Mouse (Mus musculus) kidney, embryonic 16.5 days (tissue): Measurements from ENCODE around the gene Rbm4. TPM values are rescaled to one million over a fixed set of nuclear protein-coding genes. Genes with fewer than 3 reads are reported as not detected.
"Not testable (repeated sequence)": the region's sequence is repeated elsewhere in the genome, so short reads cannot be mapped to it uniquely, and the experiment has no call there.

Source experiments
- ATAC-seq: fragments of 200-750 bp; cut with Nextera tagmentation; 2 replicates; pipeline ENCODE4 v1.8.0; 2017; ENCODE audit warnings: moderate TSS enrichment; ENCODE audit not compliant: low FRiP score, low TSS enrichment
- H3K27ac ChIP-seq: fragments of 300-500 bp; sonication (generic); 2 replicates; pipeline ENCODE4 v1.5.1; 2014; ENCODE audit warnings: low read length
- H3K27me3 ChIP-seq: fragments of 300-500 bp; sonication (generic); 2 replicates; pipeline ENCODE4 v1.6.1; 2014; ENCODE audit warnings: low read length, control low read depth, mixed read lengths; ENCODE audit not compliant: insufficient read depth
- H3K36me3 ChIP-seq: fragments of 300-500 bp; sonication (generic); 2 replicates; pipeline ENCODE4 v1.6.1; 2014; ENCODE audit warnings: low read length, control low read depth, mixed read lengths; ENCODE audit not compliant: insufficient read depth
- H3K4me1 ChIP-seq: fragments of 300-500 bp; sonication (generic); 2 replicates; pipeline ENCODE4 v1.6.1; 2014; ENCODE audit warnings: low read length, control low read depth, mixed read lengths; ENCODE audit not compliant: insufficient read depth
- H3K4me2 ChIP-seq: fragments of 300-500 bp; sonication (generic); replicated peaks from 2 replicates; pipeline ENCODE4 v1.6.1; 2014; ENCODE audit warnings: low read depth, low read length
- H3K4me3 ChIP-seq: fragments of 300-500 bp; sonication (generic); 2 replicates; pipeline ENCODE4 v1.5.1; 2014; ENCODE audit warnings: mild to moderate bottlenecking, low read length
- H3K9ac ChIP-seq: fragments of 300-500 bp; sonication (generic); replicated peaks from 2 replicates; pipeline ENCODE4 v1.6.1; 2014; ENCODE audit warnings: low read length
- H3K9me3 ChIP-seq: fragments of 300-500 bp; sonication (generic); 2 replicates; pipeline ENCODE4 v1.6.1; 2016; ENCODE audit warnings: low read length, control low read depth
- WGBS: fragments of 180-500 bp; shearing (Covaris S2); extraction: QIAGEN DNeasy Blood & Tissue Kit; methylation state at CpG from one replicate; pipeline ENCODE4 v1.1.7; 2014; 5-methylcytosine and 5-hydroxymethylcytosine counted together
- polyA plus RNA-seq: library from polyadenylated mRNA; unstranded; fragments of >200 nt; fragmentation: Nextera tagmentation; extraction: Ambion mirVana; gene quantifications from 2 replicates; pipeline ENCODE4 v1.2.1, GENCODE M21; 2015

Rbm4 gene
- polyA plus RNA-seq, 1 experiment from 2014 or later = 82.7 TPM

- ATAC-seq = no peak
- WGBS = 40% methylated on average over 16 of the region's 16 CpGs
These were observed 34.9 kb upstream of the Rbm4 start for GRCm38 (mm10) chr19:4828444-4829114.

GRCm38 (mm10) chr19:4820678-4821303 lies 27.1 kb upstream of the Rbm4 start:
- Histone ChIP-seq H3K9ac (no peak overlapping the region), H3K4me1 (no peaks in the 10 kb centered on the region), H3K27ac (peak overlapping the region; percentile 62; the same call in 1 of the 2 replicates), H3K4me2 (0 out of 2 replicates have a peak overlapping the region, but pooled peaks have one; percentile 1), H3K4me3 (no peak overlapping the region), H3K27me3 (no peaks in the 10 kb centered on the region), H3K36me3 (peaks cover 8% of the 10 kb centered on the region), H3K9me3 (no peaks in the 10 kb centered on the region)
- 60% methylated on average over 5 of the region's 5 CpGs for WGBS
- peak; percentile 90 for ATAC-seq

More at GRCm38 (mm10) chr19:4828444-4829114, 34.9 kb upstream of the Rbm4 start:
- Histone ChIP-seq H3K4me1 (no peaks in the 10 kb centered on the region), H3K4me2 (peak overlapping the region; percentile 33), H3K4me3 (no peak overlapping the region; the same call in 1 of the 2 replicates), H3K36me3 (peaks cover 8% of the 10 kb centered on the region), H3K9ac (no peak overlapping the region), H3K27me3 (no peaks in the 10 kb centered on the region), H3K27ac (no peak overlapping the region), H3K9me3 (no peaks in the 10 kb centered on the region)

GRCm38 (mm10) chr19:4817182-4817835 lies 23.6 kb upstream of the Rbm4 start:
- WGBS = 50% methylated on average over 1 of the region's 1 CpGs
- 0 out of 2 replicates have a peak, but pooled peaks cover under 1% of the 10 kb centered on the region for H3K4me1 ChIP-seq
- H3K27ac ChIP-seq = no peak overlapping the region
- no peaks in the 10 kb centered on the region for H3K27me3 ChIP-seq
- H3K36me3 ChIP-seq = no peaks in the 10 kb centered on the region
- no peak for ATAC-seq
- H3K9ac ChIP-seq = no peak overlapping the region
- H3K4me3 ChIP-seq = no peak overlapping the region
- H3K9me3 ChIP-seq = no peaks in the 10 kb centered on the region; the same call in 1 of the 2 replicates
- no peak overlapping the region for H3K4me2 ChIP-seq

GRCm38 (mm10) chr19:4813015-4813414 lies 19.3 kb upstream of the Rbm4 start:
- H3K9ac ChIP-seq = no peak overlapping the region
- no peak overlapping the region for H3K4me3 ChIP-seq
- no peak overlapping the region for H3K4me2 ChIP-seq
- no peaks in the 10 kb centered on the region; the same call in 1 of the 2 replicates for H3K9me3 ChIP-seq
- H3K4me1 ChIP-seq = peaks cover 20% of the 10 kb centered on the region
- 80% methylated on average over 6 of the region's 6 CpGs for WGBS
- no peaks in the 10 kb centered on the region for H3K27me3 ChIP-seq
- no peak for ATAC-seq
- no peak overlapping the region for H3K27ac ChIP-seq
- no peaks in the 10 kb centered on the region for H3K36me3 ChIP-seq

GRCm38 (mm10) chr19:4812334-4812949 lies 18.7 kb upstream of the Rbm4 start:
- peak overlapping the region; percentile 97 for H3K9ac ChIP-seq
- H3K36me3 ChIP-seq = not testable (repeated sequence)

GRCm38 (mm10) chr19:4811909-4812242 lies 18.2 kb upstream of the Rbm4 start:
- peak; percentile 58; the same call in 1 of the 2 replicates for ATAC-seq
- Histone ChIP-seq H3K9ac (peak overlapping the region; percentile 97), H3K27ac (peak overlapping the region; percentile 97), H3K9me3 (no peaks in the 10 kb centered on the region; the same call in 1 of the 2 replicates), H3K4me1 (peaks cover 22% of the 10 kb centered on the region), H3K36me3 (no peaks in the 10 kb centered on the region), H3K27me3 (no peaks in the 10 kb centered on the region), H3K4me2 (peak overlapping the region; percentile 94), H3K4me3 (peak overlapping the region; percentile 73)
- WGBS = 4% methylated on average over 12 of the region's 12 CpGs

More at GRCm38 (mm10) chr19:4812334-4812949, 18.7 kb upstream of the Rbm4 start:
- Histone ChIP-seq H3K27ac (peak overlapping the region; percentile 97), H3K4me3 (peak overlapping the region; percentile 73), H3K4me2 (peak overlapping the region; percentile 94), H3K4me1 (peaks cover 22% of the 10 kb centered on the region)
- ATAC-seq, H3K9me3 ChIP-seq, H3K27me3 ChIP-seq: not testable (repeated sequence)
- 77% methylated on average over 8 of the region's 8 CpGs for WGBS

GRCm38 (mm10) chr19:4811063-4811908 lies 17.6 kb upstream of the Rbm4 start, which contains the start of the genes Gm21992 and Rbm14:
Gene Gm21992 (minus strand): TSS chr19:4811612.
Gene Rbm14 (minus strand): TSS chr19:4811634.
- Histone ChIP-seq H3K36me3 (no peaks in the 10 kb centered on the region), H3K9ac (peak within 1 kb of the TSS; percentile 97), H3K27ac (peak within 1 kb of the TSS; percentile 97), H3K9me3 (no peaks in the 10 kb centered on the region; the same call in 1 of the 2 replicates), H3K4me1 (peaks cover 22% of the 10 kb centered on the region), H3K27me3 (no peaks in the 10 kb centered on the region), H3K4me2 (peak within 1 kb of the TSS; percentile 94), H3K4me3 (peak within 1 kb of the TSS; percentile 73)
- peak; percentile 99 for ATAC-seq
- under 1% methylated on average over 80 of the region's 83 CpGs for WGBS

- ATAC-seq = no peak
- no peaks in the 10 kb centered on the region for H3K36me3 ChIP-seq
- peak overlapping the region; percentile 82 for H3K9ac ChIP-seq
- H3K27ac ChIP-seq = peak overlapping the region; percentile 97
- H3K9me3 ChIP-seq = no peaks in the 10 kb centered on the region; the same call in 1 of the 2 replicates
- peak overlapping the region; percentile 73 for H3K4me3 ChIP-seq
- peak overlapping the region; percentile 94 for H3K4me2 ChIP-seq
- 0% methylated on average over 17 of the region's 17 CpGs for WGBS
- H3K4me1 ChIP-seq = peaks cover 22% of the 10 kb centered on the region
- no peaks in the 10 kb centered on the region for H3K27me3 ChIP-seq
These were observed 17.0 kb upstream of the Rbm4 start for GRCm38 (mm10) chr19:4810746-4811062.

- peak overlapping the region; percentile 94 for H3K4me2 ChIP-seq
- peak overlapping the region; percentile 82 for H3K9ac ChIP-seq
- no peak for ATAC-seq
- no peaks in the 10 kb centered on the region for H3K36me3 ChIP-seq
- H3K27me3 ChIP-seq = no peaks in the 10 kb centered on the region
- H3K4me3 ChIP-seq = peak overlapping the region; percentile 73
- H3K4me1 ChIP-seq = peaks cover 26% of the 10 kb centered on the region
- 0% methylated on average over 14 of the region's 14 CpGs for WGBS
- peak overlapping the region; percentile 97 for H3K27ac ChIP-seq
- H3K9me3 ChIP-seq = no peaks in the 10 kb centered on the region
These were observed 16.6 kb upstream of the Rbm4 start for GRCm38 (mm10) chr19:4810309-4810708.
